Mouse (Mus musculus) heart, embryonic 14.5 days (tissue): ENCODE measurements around the gene Slc25a13. TPM values are rescaled to one million over a fixed set of nuclear protein-coding genes. Genes with fewer than 3 reads are reported as not detected.
"Not testable (repeated sequence)": the region's sequence is repeated elsewhere in the genome, so short reads cannot be mapped to it uniquely, and the experiment has no call there.

ENCODE experiments used
- ATAC-seq: fragments of 200-750 bp; cut with Nextera tagmentation; 2 replicates; pipeline ENCODE4 v1.8.0; 2017; ENCODE audit warnings: low read depth, moderate TSS enrichment; ENCODE audit not compliant: insufficient number of reproducible peaks, insufficient read depth, low FRiP score
- H3K27ac ChIP-seq, 2 experiments: fragments of 200-500 bp in 1 of 2; fragments of 300-500 bp in 1 of 2; sonication (generic) in 1 of 2; replicated peaks in 1 of 2; 2 replicates each; pipeline ENCODE4 v1.5.1; 2012 to 2014; ENCODE audit warnings: low read depth in 2 of 2, low read length in 2 of 2, control low read depth in 1 of 2, mild to moderate bottlenecking in 1 of 2, mixed read lengths in 1 of 2; ENCODE audit not compliant: control insufficient read depth in 1 of 2, insufficient read depth in 1 of 2
- H3K27me3 ChIP-seq: fragments of 300-500 bp; sonication (generic); 2 replicates; pipeline ENCODE4 v1.6.1; 2014; ENCODE audit warnings: mild to moderate bottlenecking, low read length, control low read depth; ENCODE audit not compliant: control insufficient read depth, insufficient read depth
- H3K36me3 ChIP-seq: fragments of 300-500 bp; sonication (generic); 2 replicates; pipeline ENCODE4 v1.6.1; 2014; ENCODE audit warnings: mild to moderate bottlenecking, control low read depth, low read length, mixed read lengths; ENCODE audit not compliant: control insufficient read depth, insufficient read depth
- H3K4me1 ChIP-seq, 2 experiments: fragments of 200-500 bp in 1 of 2; fragments of 300-500 bp in 1 of 2; sonication (generic) in 1 of 2; 2 replicates each; pipeline ENCODE4 v1.6.1; 2012 to 2014; ENCODE audit warnings: low read length in 2 of 2, control low read depth in 1 of 2, mixed read lengths in 1 of 2; ENCODE audit not compliant: control insufficient read depth in 2 of 2, insufficient read depth in 2 of 2
- H3K4me2 ChIP-seq: fragments of 300-500 bp; sonication (generic); 2 replicates; pipeline ENCODE4 v1.6.1; 2014; ENCODE audit warnings: mild to moderate bottlenecking, low read length
- H3K4me3 ChIP-seq, 2 experiments: fragments of 200-500 bp in 1 of 2; fragments of 300-500 bp in 1 of 2; sonication (generic) in 1 of 2; 2 replicates each; pipeline ENCODE4 v1.5.1; 2012 to 2014; ENCODE audit warnings: low read length in 2 of 2, mild to moderate bottlenecking in 2 of 2, control low read depth in 1 of 2, low read depth in 1 of 2, moderate library complexity in 1 of 2; ENCODE audit not compliant: control insufficient read depth in 1 of 2, insufficient read depth in 1 of 2
- H3K9ac ChIP-seq: fragments of 300-500 bp; sonication (generic); 2 replicates; pipeline ENCODE4 v1.6.1; 2014; ENCODE audit warnings: mild to moderate bottlenecking, low read length
- H3K9me3 ChIP-seq: fragments of 300-500 bp; sonication (generic); 2 replicates; pipeline ENCODE4 v1.6.1; 2016; ENCODE audit warnings: low read length, control low read depth; ENCODE audit not compliant: control insufficient read depth
- WGBS: fragments of 180-500 bp; shearing (Covaris S2); extraction: QIAGEN DNeasy Blood & Tissue Kit; methylation state at CpG from one replicate; pipeline ENCODE4 v1.1.7; 2014; 5-methylcytosine and 5-hydroxymethylcytosine counted together
- polyA plus RNA-seq: library from polyadenylated mRNA; unstranded; fragments of >200 nt; fragmentation: Nextera tagmentation; extraction: Ambion mirVana; gene quantifications from 2 replicates; pipeline ENCODE4 v1.2.1, GENCODE M21; 2014

Gene Slc25a13
- polyA plus RNA-seq, 1 experiment from 2014 or later, result 56.4 TPM

- 7% methylated on average over 8 of the region's 8 CpGs for WGBS
- Histone ChIP-seq H3K27ac (peak overlapping the region; percentile 50 to 70), H3K4me2 (peak overlapping the region; percentile 54), H3K9ac (peak overlapping the region; percentile 28; the same call in 1 of the 2 replicates), H3K4me3 (no peak overlapping the region), H3K27me3 (no peaks in the 10 kb centered on the region), H3K4me1 (peaks cover 20 to 25% of the 10 kb centered on the region in 2 experiments), H3K9me3 (no peaks in the 10 kb centered on the region), H3K36me3 (peaks cover 9% of the 10 kb centered on the region; the same call in 1 of the 2 replicates)
- ATAC-seq, result peak; percentile 48
Measured at GRCm38 (mm10) chr6:6183601-6184000, 33.4 kb downstream of the Slc25a13 start.

GRCm38 (mm10) chr6:6182191-6182590 lies 34.8 kb downstream of the Slc25a13 start:
- H3K9me3 ChIP-seq, result no peaks in the 10 kb centered on the region
- no peak for ATAC-seq
- H3K36me3 ChIP-seq, result peaks cover 11% of the 10 kb centered on the region; the same call in 1 of the 2 replicates
- H3K27me3 ChIP-seq, result no peaks in the 10 kb centered on the region
- no peak overlapping the region for H3K4me3 ChIP-seq
- H3K27ac ChIP-seq, result no peak overlapping the region
- no peak overlapping the region for H3K4me2 ChIP-seq
- WGBS, result 89% methylated on average over 7 of the region's 7 CpGs
- peaks cover 13 to 25% of the 10 kb centered on the region in 2 experiments for H3K4me1 ChIP-seq
- H3K9ac ChIP-seq, result no peak overlapping the region

DNA sequence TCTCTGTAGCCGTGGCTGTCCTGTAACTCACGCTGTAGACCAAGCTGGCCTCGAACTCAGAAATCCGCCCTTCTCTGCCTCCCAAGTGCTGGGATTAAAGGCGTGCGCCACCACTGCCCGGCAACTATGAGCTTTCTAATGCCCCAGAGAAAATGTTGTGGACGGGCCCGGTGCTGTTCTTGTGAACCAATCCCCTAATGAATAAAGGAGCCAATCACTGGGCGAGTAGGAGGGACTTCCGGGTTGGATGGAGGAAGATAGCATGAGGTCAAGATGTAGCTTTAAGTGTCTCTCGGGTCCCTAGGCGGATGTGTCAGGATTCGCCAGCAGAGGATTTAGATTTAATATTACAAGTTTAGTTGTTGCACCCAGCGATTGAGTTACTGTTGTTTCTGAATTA lies 38.6 kb downstream of the Slc25a13 start:
- H3K27me3 ChIP-seq, H3K4me2 ChIP-seq, H3K9me3 ChIP-seq, H3K27ac ChIP-seq, ATAC-seq, H3K4me3 ChIP-seq, H3K9ac ChIP-seq: not testable (repeated sequence)
- WGBS, result 94% methylated on average over 15 of the region's 15 CpGs
- H3K36me3 ChIP-seq, result peaks cover 11% of the 10 kb centered on the region; the same call in 1 of the 2 replicates
- peaks cover 10 to 29% of the 10 kb centered on the region in 2 experiments for H3K4me1 ChIP-seq

GRCm38 (mm10) chr6:6175350-6175971 lies 41.5 kb downstream of the Slc25a13 start:
- H3K4me1 ChIP-seq, result peaks cover 11 to 33% of the 10 kb centered on the region in 2 experiments
- no peak overlapping the region for H3K9ac ChIP-seq
- peaks cover 11% of the 10 kb centered on the region; the same call in 1 of the 2 replicates for H3K36me3 ChIP-seq
- H3K27ac ChIP-seq, result no peak overlapping the region
- no peak overlapping the region for H3K4me3 ChIP-seq
- WGBS, result 51% methylated on average over 5 of the region's 5 CpGs
- H3K9me3 ChIP-seq, result no peaks in the 10 kb centered on the region
- no peak for ATAC-seq
- no peaks in the 10 kb centered on the region for H3K27me3 ChIP-seq
- H3K4me2 ChIP-seq, result no peak overlapping the region

DNA sequence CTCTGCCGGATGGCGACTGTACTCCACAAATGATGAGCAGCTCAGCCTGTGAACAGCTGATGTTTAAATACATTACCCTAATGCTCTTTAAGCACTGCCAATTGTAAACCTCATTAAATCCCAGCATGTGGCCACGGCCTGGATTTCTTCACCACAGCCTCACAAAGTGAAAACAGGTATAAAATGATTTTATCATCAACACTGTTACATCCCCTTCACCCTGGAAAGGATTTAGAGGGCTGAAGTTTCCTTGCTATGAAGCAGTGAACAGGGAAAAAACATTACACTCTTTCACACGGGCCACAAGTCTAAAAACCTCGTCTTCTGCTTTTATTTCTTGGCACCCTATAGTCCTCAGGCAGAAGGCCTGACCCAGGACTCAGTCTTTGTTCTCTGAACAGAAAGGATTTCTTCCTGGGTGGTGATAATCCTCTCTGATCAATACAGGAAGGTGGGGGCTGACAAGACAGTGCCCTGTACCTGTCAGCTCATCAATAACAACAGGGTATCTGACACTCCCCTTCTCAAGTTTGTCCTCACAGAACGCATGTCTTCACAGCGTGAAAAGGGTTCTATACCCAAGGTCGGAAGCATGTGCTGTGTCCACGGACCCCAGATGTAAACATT lies 42.9 kb downstream of the Slc25a13 start:
- Histone ChIP-seq H3K36me3 (peaks cover 7% of the 10 kb centered on the region; the same call in 1 of the 2 replicates), H3K9ac (no peak overlapping the region), H3K4me1 (peaks cover 14 to 35% of the 10 kb centered on the region in 2 experiments), H3K4me3 (no peak overlapping the region), H3K27ac (no peak overlapping the region), H3K27me3 (no peaks in the 10 kb centered on the region), H3K9me3 (no peaks in the 10 kb centered on the region), H3K4me2 (no peak overlapping the region)
- no peak for ATAC-seq
- WGBS, result 53% methylated on average over 9 of the region's 9 CpGs

- 46% methylated on average over 15 of the region's 15 CpGs for WGBS
- no peak overlapping the region for H3K9ac ChIP-seq
Measured at GRCm38 (mm10) chr6:6173166-6173934, 43.6 kb downstream of the Slc25a13 start.

GRCm38 (mm10) chr6:6168566-6169134 lies 48.3 kb downstream of the Slc25a13 start:
- ATAC-seq, result no peak
- Histone ChIP-seq H3K36me3 (no peaks in the 10 kb centered on the region), H3K4me2 (0 out of 2 replicates have a peak overlapping the region, but pooled peaks have one; percentile 6), H3K27me3 (no peaks in the 10 kb centered on the region), H3K4me1 (peaks cover 18 to 41% of the 10 kb centered on the region in 2 experiments), H3K9ac (no peak overlapping the region), H3K27ac (peak overlapping the region; percentile 63 to 74), H3K9me3 (no peaks in the 10 kb centered on the region), H3K4me3 (no peak overlapping the region)
- 62% methylated on average over 11 of the region's 11 CpGs for WGBS

More at GRCm38 (mm10) chr6:6173166-6173934, 43.6 kb downstream of the Slc25a13 start:
- 0 out of 4 replicates have a peak overlapping the region, but pooled peaks of 1 of the 2 experiments have one; percentile 6 for H3K27ac ChIP-seq
- H3K4me3 ChIP-seq, result no peak overlapping the region
- H3K36me3 ChIP-seq, result no peaks in the 10 kb centered on the region
- no peaks in the 10 kb centered on the region for H3K27me3 ChIP-seq
- H3K9me3 ChIP-seq, result no peaks in the 10 kb centered on the region
- no peak overlapping the region for H3K4me2 ChIP-seq
- H3K4me1 ChIP-seq, result peaks cover 18 to 42% of the 10 kb centered on the region in 2 experiments
- no peak for ATAC-seq
